Mouse (Mus musculus): ENCODE measurements around the gene H2al2b.
"Not testable (repeated sequence)": the region's sequence is repeated elsewhere in the genome, so short reads cannot be mapped to it uniquely, and the experiment has no call there.

H2al2b gene

DNA sequence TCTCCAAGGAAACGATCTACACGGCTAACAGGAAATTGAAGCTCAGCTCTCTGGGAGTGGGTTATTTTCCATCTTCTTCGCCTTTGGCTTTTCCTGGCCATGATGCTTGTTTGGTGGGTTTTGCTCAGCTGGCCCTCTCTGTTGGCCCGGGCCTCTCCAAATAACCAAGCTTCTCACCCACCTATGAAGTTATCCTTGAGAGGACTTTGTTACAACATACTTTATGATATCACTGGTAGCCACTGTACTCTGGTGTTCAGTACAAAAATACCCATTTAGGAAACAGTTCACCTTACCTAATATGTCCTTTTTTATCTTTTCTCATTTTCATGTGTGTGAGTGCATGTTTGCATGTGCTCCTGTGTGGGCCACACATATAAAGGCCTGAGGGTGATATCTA lies at the start of gene H2al2b:
TSS of gene H2al2b (minus strand) at position 101 of the 400 bp plus-strand sequence.
- CTCF ChIA-PET = not testable (repeated sequence)

Measured in spleen, embryonic (tissue).